ENCODE assay signal across 7 mouse cellular contexts in genomic region chrX:53024268-53024667, GRCm38 (mm10). TPM values are rescaled to one million over a fixed set of nuclear protein-coding genes. Genes with fewer than 3 reads are reported as not detected.
A peak's percentile ranks its signal among the peaks of the same experiment; 100 is the strongest.
DNase-seq lines count a peak whose midpoint lies in the region; ATAC-seq and TF ChIP-seq lines count a peak whose summit lies in the region.
"Not testable (repeated sequence)": the region's sequence is repeated elsewhere in the genome, so short reads cannot be mapped to it uniquely, and the experiment has no call there.

No protein-coding gene starts in this region.

- H3K4me2 ChIP-seq in intestine, embryonic 15.5 days (replicated peaks); lung, embryonic 14.5 days: not testable (repeated sequence)

- H3K4me3 ChIP-seq in intestine, embryonic 15.5 days (replicated peaks); lung, embryonic 14.5 days (ENCODE audit: low read depth, low read length): not testable (repeated sequence)

- H3K36me3 ChIP-seq in intestine, embryonic 15.5 days; lung, embryonic 14.5 days (ENCODE audit: insufficient read depth): not testable (repeated sequence)

- not testable (repeated sequence) for H3K27me3 ChIP-seq in intestine, embryonic 15.5 days (replicated peaks); lung, embryonic 14.5 days (ENCODE audit: insufficient read depth, low read length)

- WGBS in intestine, embryonic 15.5 days: 25% methylated on average over 3 of the region's 3 CpGs
- WGBS in lung, embryonic 14.5 days: 18% methylated on average over 3 of the region's 3 CpGs

- H3K9me3 ChIP-seq in intestine, embryonic 15.5 days; lung, embryonic 14.5 days (ENCODE audit: low read depth, low read length): not testable (repeated sequence)

- DNase-seq in MN1 (ENCODE audit: low spot score): peak; percentile 22
- DNase-seq in forelimb bud, embryonic 11.5 days (ENCODE audit: low read depth, low spot score): peak; percentile 28
- peak; percentile 23 to 50 for DNase-seq in kidney, postnatal 4 days
- peak; percentile 68 for DNase-seq in lung, embryonic 14.5 days
- DNase-seq in neural tube, embryonic 10.5 days (ENCODE audit: extremely low spot score, low spot score): peak; percentile 26

- not testable (repeated sequence) for H3K4me1 ChIP-seq in intestine, embryonic 15.5 days (replicated peaks); lung, embryonic 14.5 days (ENCODE audit: insufficient read depth)

- TF ChIP-seq CTCF in lung, embryonic 14.5 days (IDR thresholded peaks at IDR 0.05; ENCODE audit: low read depth): peak; percentile 67

- not testable (repeated sequence) for H3K27ac ChIP-seq in intestine, embryonic 15.5 days; lung, embryonic 14.5 days (ENCODE audit: low read depth)

- not testable (repeated sequence) for H3K9ac ChIP-seq in intestine, embryonic 15.5 days; lung, embryonic 14.5 days

- peak; percentile 68 for ATAC-seq in common myeloid progenitor, adult 5-6 weeks (replicated peaks; ENCODE audit: low read depth, poor library complexity, severe bottlenecking)
- ATAC-seq in intestine, embryonic 15.5 days: peak; percentile 45; the same call in 1 of the 2 replicates
- peak; percentile 68; the same call in 1 of the 2 replicates for ATAC-seq in lung, embryonic 14.5 days (ENCODE audit: insufficient read depth)

RNA-seq across cellular contexts. Expression of gene Hprt, which starts 36.3 kb away (rescaled TPM):
- total RNA-seq in common myeloid progenitor, adult 5-6 weeks (2017): 339 and 352 TPM in 2 replicates
- polyA plus RNA-seq in intestine, embryonic 15.5 days (2015; fragmentation: Nextera tagmentation; extraction: Ambion mirVana): 258 and 283 TPM in 2 replicates
- 157 and 176 TPM in 2 replicates for polyA plus RNA-seq in lung, embryonic 14.5 days (2014; fragmentation: Nextera tagmentation; extraction: Ambion mirVana)
